Mouse (Mus musculus): ENCODE results near the gene Stim1.
A peak's percentile ranks its signal among the peaks of the same experiment; 100 is the strongest.
"Not testable (repeated sequence)": the region's sequence is repeated elsewhere in the genome, so short reads cannot be mapped to it uniquely, and the experiment has no call there.

The Stim1 gene

DNA sequence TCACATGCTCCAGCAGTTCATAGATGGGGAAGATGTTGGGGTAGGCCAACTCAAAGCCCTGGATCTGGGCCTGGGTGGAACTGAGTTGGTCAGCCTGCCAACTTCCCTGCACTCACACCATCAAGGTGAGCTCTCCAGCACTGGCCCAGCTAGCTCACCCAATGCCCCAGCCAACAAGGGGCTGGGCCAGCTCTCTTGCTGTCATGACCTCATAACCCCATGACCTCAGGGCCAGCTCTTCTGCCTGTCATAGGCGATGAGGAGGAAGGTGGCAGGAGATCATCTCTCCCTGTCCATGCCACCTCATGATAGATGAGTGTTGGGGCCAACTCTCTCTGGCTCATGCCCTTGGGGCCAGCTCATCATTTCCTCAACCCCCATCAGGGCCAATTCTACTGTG, 96.2 kb downstream of the Stim1 start:
- DNase-seq (ENCODE audit: low read depth): no peak

GRCm38 (mm10) chr7:102369661-102370060, 102.1 kb downstream of the Stim1 start:
- peak; percentile 37 for DNase-seq (ENCODE audit: low read depth)

DNA sequence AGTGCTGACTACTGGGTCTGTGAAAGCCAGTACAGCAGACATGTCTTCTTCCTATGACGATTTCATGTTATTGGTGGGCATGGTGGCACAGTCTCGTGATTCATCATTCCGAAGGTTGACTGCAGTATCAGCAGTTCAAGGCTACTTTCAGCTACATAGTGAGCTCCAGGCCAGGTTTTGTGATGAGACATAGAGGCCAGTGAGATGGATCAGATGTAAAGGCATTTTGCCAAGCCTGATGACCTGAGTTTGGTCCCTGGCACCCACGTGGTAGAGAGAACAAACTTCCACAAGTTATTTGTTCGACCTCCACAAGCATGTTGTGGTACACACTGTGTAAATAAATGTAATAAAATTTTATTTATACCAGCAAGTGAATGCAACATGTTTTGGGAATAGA, 102.9 kb downstream of the Stim1 start:
- DNase-seq (ENCODE audit: low read depth): no peak

DNA sequence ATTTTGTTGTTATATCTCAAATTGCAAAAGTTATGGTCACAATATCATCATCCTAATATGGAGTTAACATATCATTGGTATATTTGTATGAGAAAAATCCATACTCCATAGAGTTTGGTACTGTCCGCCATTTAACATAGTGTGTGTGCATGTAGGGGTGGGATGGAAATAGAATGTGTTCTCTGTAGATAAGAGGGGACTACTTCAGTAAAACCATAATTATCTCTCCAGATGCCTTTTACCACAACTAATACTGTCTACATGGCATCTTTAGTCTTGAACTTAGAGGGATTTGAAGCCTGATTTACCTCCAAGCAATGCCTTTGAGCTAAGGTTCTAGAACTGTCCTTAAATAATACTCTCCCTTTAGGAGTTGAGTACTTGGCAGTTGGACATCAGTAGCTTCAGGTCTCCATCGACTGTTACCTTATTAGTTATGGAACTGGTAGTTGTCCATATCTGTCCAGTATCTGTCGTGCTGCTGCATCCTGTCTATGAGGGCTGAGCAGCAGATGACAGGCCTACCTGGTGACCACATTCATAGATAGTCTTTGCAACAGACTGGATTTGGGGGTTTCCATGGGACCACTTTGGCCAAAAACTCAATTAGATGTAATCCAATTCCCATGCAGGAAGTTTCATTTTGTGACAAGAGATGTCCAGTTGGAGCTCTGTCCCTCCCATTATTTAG, 105.9 kb downstream of the Stim1 start:
- DNase-seq (ENCODE audit: low read depth): no peak

GRCm38 (mm10) chr7:102383221-102383620, 115.6 kb downstream of the Stim1 start:
- no peak for DNase-seq (ENCODE audit: low read depth)

DNA sequence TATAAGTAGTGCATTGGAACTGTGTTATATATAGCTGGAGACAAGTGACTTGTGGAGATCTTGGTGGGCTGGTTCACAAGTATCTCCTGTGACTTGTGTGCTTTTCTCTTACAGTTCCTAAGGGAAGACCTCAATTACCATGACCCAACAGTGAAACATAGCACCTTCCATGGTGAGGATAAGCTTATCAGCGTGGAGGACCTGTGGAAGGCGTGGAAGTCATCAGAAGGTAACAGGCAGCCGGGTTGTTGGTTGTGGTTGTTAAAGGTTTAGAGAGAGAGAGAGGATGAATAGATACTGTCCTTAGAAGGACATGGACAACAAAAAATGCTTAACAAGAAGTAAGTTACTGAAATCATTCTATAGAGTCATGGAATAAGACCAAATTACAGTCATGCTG, 118.4 kb downstream of the Stim1 start:
- no peak for DNase-seq (ENCODE audit: low read depth)

DNA sequence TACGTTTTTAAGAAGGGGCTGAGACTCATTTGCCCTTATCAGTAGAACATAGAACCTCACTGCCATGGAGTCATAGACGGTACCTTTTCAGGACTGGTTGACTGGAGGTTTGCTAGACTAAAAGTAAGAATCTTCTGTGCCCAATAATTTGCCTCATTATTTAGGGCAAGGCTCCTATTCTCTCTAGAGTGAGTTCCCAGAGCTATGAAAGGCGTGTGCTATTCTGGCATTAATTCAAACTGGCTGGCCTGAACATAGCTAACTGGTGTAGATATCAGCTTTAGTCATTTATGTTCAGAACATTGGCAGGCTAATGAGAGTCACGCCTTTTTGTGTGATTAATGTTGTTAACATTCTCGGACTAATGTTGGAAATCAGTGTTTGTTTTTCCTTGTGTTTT, 121.5 kb downstream of the Stim1 start:
- no peak for DNase-seq (ENCODE audit: low read depth)

- DNase-seq (ENCODE audit: low read depth): peak; percentile 48
These were observed 126.3 kb downstream of the Stim1 start for GRCm38 (mm10) chr7:102393898-102394297.

- DNase-seq (ENCODE audit: low read depth): peak; percentile 86
These were observed 128.3 kb downstream of the Stim1 start for GRCm38 (mm10) chr7:102395894-102396293.

- no peak for DNase-seq (ENCODE audit: low read depth)
These were observed 128.7 kb downstream of the Stim1 start for GRCm38 (mm10) chr7:102396331-102396730.

DNA sequence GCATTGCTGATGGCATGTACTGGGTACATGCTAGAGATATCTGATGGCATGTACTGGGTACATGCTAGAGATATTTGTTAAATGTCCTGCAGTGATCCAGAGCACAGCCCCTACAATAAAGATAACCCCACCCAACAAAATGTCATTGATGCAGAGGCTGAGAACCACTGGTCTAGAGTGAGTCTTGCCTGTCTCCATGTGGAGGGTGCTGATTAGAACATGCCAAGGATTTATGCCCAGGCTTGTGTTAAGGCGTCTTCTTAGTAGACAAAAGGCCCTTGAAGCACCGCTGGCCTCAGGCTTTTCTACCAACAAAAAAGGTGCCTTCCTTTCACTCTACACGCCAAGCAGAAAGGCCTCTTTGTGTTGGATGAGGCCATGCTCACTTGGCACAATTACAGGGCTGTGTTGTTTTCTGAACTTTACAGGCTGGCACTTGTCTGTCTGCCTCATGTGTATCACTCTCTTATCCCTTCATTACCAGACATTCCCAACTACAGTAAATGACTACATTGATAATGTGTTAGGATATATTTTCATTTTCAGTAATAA, 131.7 kb downstream of the Stim1 start:
- DNase-seq (ENCODE audit: low read depth): no peak

DNA sequence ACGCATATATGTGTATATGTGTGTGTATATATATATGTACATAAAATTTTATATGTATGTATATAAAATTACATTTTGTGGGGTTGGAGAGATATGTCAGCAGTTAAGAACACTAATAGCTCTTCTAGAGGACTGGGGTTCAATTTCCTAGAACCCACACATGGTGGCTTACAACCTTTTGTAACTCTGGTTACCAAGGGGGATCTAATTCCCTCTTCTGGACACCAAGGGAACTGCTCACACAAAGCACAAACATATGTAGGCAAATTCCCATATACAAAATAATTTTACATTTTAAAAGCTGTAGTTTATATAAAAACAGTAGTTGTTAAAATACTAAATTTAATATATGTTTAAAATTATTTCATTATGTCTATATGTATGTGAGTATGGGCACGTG, 136.5 kb downstream of the Stim1 start:
- DNase-seq (ENCODE audit: low read depth): peak; percentile 61

GRCm38 (mm10) chr7:102407440-102407839, 139.8 kb downstream of the Stim1 start:
- DNase-seq (ENCODE audit: low read depth): no peak

DNA sequence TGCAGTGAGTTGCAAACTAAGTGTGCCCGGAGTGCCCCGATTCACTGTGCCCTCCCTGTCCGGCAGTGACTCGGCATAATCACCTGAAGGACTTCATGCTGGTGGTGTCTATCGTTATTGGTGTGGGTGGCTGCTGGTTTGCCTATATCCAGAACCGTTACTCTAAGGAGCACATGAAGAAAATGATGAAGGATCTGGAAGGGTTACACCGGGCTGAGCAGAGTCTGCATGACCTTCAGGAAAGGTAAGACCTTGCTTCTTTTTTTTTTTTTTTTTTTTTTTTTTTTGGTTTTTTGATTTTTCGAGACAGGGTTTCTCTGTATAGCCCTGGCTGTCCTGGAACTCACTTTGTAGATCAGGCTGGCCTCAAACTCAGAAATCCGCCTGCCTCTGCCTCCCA, 147.7 kb downstream of the Stim1 start:
- DNase-seq (ENCODE audit: low read depth): not testable (repeated sequence)

GRCm38 (mm10) chr7:102415841-102416240, 148.2 kb downstream of the Stim1 start:
- no peak for DNase-seq (ENCODE audit: low read depth)

GRCm38 (mm10) chr7:102417398-102417797, 149.8 kb downstream of the Stim1 start:
- peak; percentile 90 for DNase-seq (ENCODE audit: low read depth)

GRCm38 (mm10) chr7:102422036-102422435, 154.4 kb downstream of the Stim1 start:
- DNase-seq (ENCODE audit: low read depth): no peak

- peak; percentile 76 for DNase-seq (ENCODE audit: low read depth)
These were observed 158.5 kb downstream of the Stim1 start for GRCm38 (mm10) chr7:102425933-102426685.

DNA sequence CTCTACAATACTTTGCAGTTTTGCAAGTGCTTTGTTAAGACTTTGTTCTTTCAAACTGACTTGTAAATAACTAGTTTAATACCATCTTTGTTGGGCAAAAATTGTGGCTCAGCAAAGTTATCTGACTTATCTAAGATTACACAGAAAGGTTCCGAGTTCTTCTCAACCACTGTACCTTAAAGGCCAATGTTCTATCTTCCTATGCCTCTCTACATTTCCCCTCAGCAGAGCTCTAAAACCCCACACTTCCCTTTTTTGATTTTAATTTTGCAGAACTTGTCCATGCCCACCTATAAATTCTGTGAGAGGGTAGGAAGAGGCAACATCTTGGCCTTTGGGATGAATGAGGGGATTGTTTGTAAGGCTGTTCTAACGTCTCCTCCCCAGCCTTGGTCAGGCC, 166.7 kb downstream of the Stim1 start:
- DNase-seq (ENCODE audit: low read depth): no peak

GRCm38 (mm10) chr7:102440822-102441656, 173.4 kb downstream of the Stim1 start:
- no peak for DNase-seq (ENCODE audit: low read depth)

DNA sequence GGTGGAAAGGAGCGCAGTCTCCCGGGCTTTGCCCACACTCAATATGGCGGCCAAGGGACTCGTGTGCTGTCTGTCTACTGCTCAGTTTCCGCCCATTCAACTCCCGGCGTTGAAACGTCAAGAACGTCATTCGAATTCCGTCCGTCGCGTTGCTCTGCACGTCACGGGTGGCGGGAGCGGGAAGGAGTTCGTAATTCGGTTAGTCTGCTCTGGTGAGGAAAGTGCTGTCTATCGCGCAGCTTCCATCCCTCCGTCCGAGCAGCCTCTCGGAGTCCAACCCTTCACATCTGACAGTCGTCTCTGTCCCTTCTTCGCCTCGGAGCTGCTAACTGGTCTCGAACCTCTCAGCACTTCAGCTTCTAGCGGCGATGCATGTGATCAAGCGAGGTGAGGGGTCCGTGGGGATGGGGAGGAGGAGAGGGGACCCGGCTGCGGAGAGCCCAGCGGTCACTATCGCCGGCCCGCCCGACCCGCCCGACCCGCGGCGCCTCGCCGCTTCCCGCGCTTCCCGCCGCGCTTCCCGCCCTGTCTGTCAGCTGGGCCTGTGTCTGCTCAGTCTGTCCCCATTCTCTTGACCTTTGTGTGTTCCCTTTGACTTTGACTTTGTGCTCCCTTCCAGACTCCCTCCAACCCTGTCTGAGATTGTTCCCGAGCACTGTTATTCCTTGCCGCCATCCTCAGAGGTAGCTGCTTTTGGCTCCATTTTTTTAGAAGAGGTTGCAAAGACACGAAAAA, 174.2 kb downstream of the Stim1 start, which contains the start of gene Rrm1:
TSS of gene Rrm1 (plus strand) at position 39 of the 735 bp plus-strand sequence.
- DNase-seq (ENCODE audit: low read depth): peak; percentile 99

DNA sequence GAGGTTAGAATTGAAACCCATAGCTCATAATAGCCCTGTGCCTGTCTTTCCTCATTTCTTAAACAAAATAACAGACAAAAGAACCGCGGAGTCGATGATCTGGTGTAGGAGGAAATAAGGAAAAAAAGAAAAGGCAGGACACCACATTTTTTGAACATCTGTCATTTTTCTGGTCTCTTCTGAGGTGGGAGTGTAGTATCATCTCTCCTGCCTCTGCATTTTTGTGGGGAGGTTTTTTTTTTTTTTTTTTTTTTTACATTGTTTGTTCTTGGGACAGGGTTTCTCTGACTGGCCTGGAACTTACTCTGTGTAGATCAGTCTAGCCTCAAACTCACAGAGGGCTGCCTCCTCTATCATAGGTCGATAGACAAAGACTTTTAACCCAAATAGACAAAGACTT, 174.8 kb downstream of the Stim1 start:
- DNase-seq (ENCODE audit: low read depth): no peak
